Mouse (Mus musculus): ENCODE measurements around the gene Ccl21a. TPM values are rescaled to one million over a fixed set of nuclear protein-coding genes. Genes with fewer than 3 reads are reported as not detected.
"Not testable (repeated sequence)": the region's sequence is repeated elsewhere in the genome, so short reads cannot be mapped to it uniquely, and the experiment has no call there.

Gene Ccl21a
- polyA plus RNA-seq (2014; fragmentation: Nextera tagmentation; extraction: Ambion mirVana): 0.27 and 0.39 TPM in 2 replicates

DNA sequence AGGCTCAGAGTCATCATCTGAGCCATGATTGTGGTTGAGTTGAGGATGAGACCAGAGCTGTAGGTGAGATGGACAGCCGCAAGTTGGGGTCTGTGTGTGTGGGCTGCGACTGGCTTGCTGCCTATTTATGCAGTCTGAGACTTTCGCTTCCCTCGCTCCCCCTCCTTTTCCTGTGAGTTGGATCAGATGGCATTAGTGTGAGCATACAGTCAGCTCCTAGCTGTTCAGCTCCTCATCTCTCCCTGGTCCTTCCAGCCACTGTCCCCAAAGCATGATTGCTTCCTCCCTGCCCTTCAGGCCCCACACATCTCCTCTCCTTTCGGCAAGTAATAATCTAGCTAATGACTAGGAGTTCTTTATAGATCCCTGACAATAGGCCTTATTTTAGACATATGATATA lies at the start of gene Ccl21a:
Gene Ccl21a (minus strand): TSS at position 101 of the 400 bp plus-strand sequence.
- H3K4me1 ChIP-seq (replicated peaks; ENCODE audit: control insufficient read depth, insufficient read depth, low read length); H3K4me3 ChIP-seq (ENCODE audit: low read depth, low read length): not testable (repeated sequence)
- no CpG with 5 or more reads among the region's 5 CpGs for whole genome bisulfite sequencing

DNA sequence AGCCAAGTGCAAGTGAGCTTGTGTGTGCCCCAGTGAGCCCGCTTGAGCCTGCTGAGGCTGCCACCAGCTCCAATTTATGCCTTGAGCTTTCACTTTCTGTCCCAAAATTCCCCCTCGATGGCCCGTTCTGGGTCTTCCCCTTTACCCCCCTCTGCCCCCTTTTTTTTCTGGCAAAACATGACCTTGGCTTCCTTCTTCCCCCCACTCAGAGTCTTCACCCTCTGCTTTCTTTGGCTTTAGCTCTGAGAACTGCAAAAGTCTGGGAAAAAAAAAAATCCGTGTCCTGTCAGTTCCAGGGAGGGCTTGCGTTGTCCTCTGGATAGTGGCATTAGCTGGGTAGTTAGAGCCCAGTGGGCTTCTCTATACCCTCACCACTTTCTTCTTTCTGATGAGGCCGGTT lies 17.3 kb downstream of the Ccl21a start, which contains the start of gene Ccl19:
Gene Ccl19 (minus strand): TSS at position 101 of the 400 bp plus-strand sequence.
- not testable (repeated sequence) for H3K27ac ChIP-seq (ENCODE audit: low read depth, low read length); ATAC-seq (replicated peaks; ENCODE audit: low FRiP score); H3K4me1 ChIP-seq (replicated peaks; ENCODE audit: control insufficient read depth, insufficient read depth, low read length); H3K4me2 ChIP-seq (ENCODE audit: low read depth, low read length, severe bottlenecking); DNase-seq (ENCODE audit: low spot score); H3K36me3 ChIP-seq (ENCODE audit: control insufficient read depth, insufficient read depth, low read length); H3K4me3 ChIP-seq (ENCODE audit: low read depth, low read length); H3K27me3 ChIP-seq (ENCODE audit: control insufficient read depth, insufficient read depth, low read length); H3K9ac ChIP-seq (ENCODE audit: low read length); H3K9me3 ChIP-seq (ENCODE audit: control insufficient read depth, low read length)
- no CpG with 5 or more reads among the region's 6 CpGs for WGBS

More for the DNA sequence above, at the start of gene Ccl21a:
- H3K27me3 ChIP-seq (ENCODE audit: control insufficient read depth, insufficient read depth, low read length); H3K9ac ChIP-seq (ENCODE audit: low read length); DNase-seq (ENCODE audit: low spot score); H3K36me3 ChIP-seq (ENCODE audit: control insufficient read depth, insufficient read depth, low read length); ATAC-seq (replicated peaks; ENCODE audit: low FRiP score); H3K9me3 ChIP-seq (ENCODE audit: control insufficient read depth, low read length); H3K27ac ChIP-seq (ENCODE audit: low read depth, low read length); H3K4me2 ChIP-seq (ENCODE audit: low read depth, low read length, severe bottlenecking): not testable (repeated sequence)

DNA sequence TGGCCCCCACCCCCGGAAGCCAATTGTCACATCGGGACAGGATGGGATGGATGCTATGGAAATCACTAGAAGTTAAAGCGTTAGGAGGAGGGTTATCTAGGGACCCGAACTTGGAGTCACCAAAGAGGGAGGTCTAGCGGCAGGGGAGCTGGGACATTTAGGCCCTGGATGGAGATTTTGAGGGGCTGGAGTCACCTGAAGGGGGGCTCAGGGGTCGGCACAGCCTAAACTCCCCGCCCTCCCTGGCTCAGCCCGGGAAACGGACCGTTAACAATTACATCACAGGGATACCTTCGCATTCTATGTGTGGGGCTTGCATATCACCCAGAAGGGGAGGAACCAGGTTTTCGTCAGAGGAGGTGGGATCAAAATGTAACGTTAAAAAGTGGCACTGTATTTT lies 38.5 kb downstream of the Ccl21a start, which contains the start of gene 4930578G10Rik:
Gene 4930578G10Rik (plus strand): TSS at position 301 of the 400 bp plus-strand sequence.
- ATAC-seq (replicated peaks; ENCODE audit: low FRiP score); H3K27ac ChIP-seq (ENCODE audit: low read depth, low read length); H3K27me3 ChIP-seq (ENCODE audit: control insufficient read depth, insufficient read depth, low read length); H3K9ac ChIP-seq (ENCODE audit: low read length); H3K4me2 ChIP-seq (ENCODE audit: low read depth, low read length, severe bottlenecking); H3K4me1 ChIP-seq (replicated peaks; ENCODE audit: control insufficient read depth, insufficient read depth, low read length); H3K9me3 ChIP-seq (ENCODE audit: control insufficient read depth, low read length); H3K4me3 ChIP-seq (ENCODE audit: low read depth, low read length); H3K36me3 ChIP-seq (ENCODE audit: control insufficient read depth, insufficient read depth, low read length); DNase-seq (ENCODE audit: low spot score): not testable (repeated sequence)
- no CpG with 5 or more reads among the region's 13 CpGs for WGBS

Other genes starting within 250 kb of the Ccl21a start
- gene Fam205a2, start 245.8 kb downstream of the Ccl21a start, polyA plus RNA-seq (2014; fragmentation: Nextera tagmentation; extraction: Ambion mirVana): not detected in 2 replicates
- gene Gm10591, start 161.8 kb downstream of the Ccl21a start, polyA plus RNA-seq (2014; fragmentation: Nextera tagmentation; extraction: Ambion mirVana): not detected in 2 replicates
- not detected in 2 replicates for gene Gm2564, start 144.3 kb downstream of the Ccl21a start, polyA plus RNA-seq (2014; fragmentation: Nextera tagmentation; extraction: Ambion mirVana)
- gene Ccl27b, start 118.7 kb downstream of the Ccl21a start, polyA plus RNA-seq (2014; fragmentation: Nextera tagmentation; extraction: Ambion mirVana): not detected in 2 replicates
- not detected in 2 replicates for gene Il11ra2, start 112.1 kb downstream of the Ccl21a start, polyA plus RNA-seq (2014; fragmentation: Nextera tagmentation; extraction: Ambion mirVana)
- 0.96 and 1.8 TPM in 2 replicates for gene 4930578G10Rik, start 38.4 kb downstream of the Ccl21a start, polyA plus RNA-seq (2014; fragmentation: Nextera tagmentation; extraction: Ambion mirVana)
- not detected in 2 replicates for gene Ccl19, start 17.4 kb downstream of the Ccl21a start, polyA plus RNA-seq (2014; fragmentation: Nextera tagmentation; extraction: Ambion mirVana)
- 0.08 and 0.28 TPM in 2 replicates for gene Fam205a1, start 79.9 kb upstream of the Ccl21a start, polyA plus RNA-seq (2014; fragmentation: Nextera tagmentation; extraction: Ambion mirVana)
- gene Gm12394, start 82.8 kb upstream of the Ccl21a start, polyA plus RNA-seq (2014; fragmentation: Nextera tagmentation; extraction: Ambion mirVana): 0.33 and 0.43 TPM in 2 replicates
- gene Fam205c, start 100.2 kb upstream of the Ccl21a start, polyA plus RNA-seq (2014; fragmentation: Nextera tagmentation; extraction: Ambion mirVana): 0.84 and 1.00 TPM in 2 replicates
- gene Phf24, start 142.7 kb upstream of the Ccl21a start, polyA plus RNA-seq (2014; fragmentation: Nextera tagmentation; extraction: Ambion mirVana): 1.3 and 2.1 TPM in 2 replicates
- gene Dnajb5, start 175.8 kb upstream of the Ccl21a start, polyA plus RNA-seq (2014; fragmentation: Nextera tagmentation; extraction: Ambion mirVana): 16.4 and 24.7 TPM in 2 replicates
- gene 1700022I11Rik, start 195.6 kb upstream of the Ccl21a start, polyA plus RNA-seq (2014; fragmentation: Nextera tagmentation; extraction: Ambion mirVana): 0.56 and 0.96 TPM in 2 replicates
- 653 and 672 TPM in 2 replicates for gene Vcp, start 226.5 kb upstream of the Ccl21a start, polyA plus RNA-seq (2014; fragmentation: Nextera tagmentation; extraction: Ambion mirVana)
- gene Fancg, start 236.5 kb upstream of the Ccl21a start, polyA plus RNA-seq (2014; fragmentation: Nextera tagmentation; extraction: Ambion mirVana): 24.6 and 24.7 TPM in 2 replicates

All from forebrain, embryonic 11.5 days (tissue).